Mouse (Mus musculus) midbrain, postnatal 0 days (tissue): ENCODE data around the gene Hcn2. TPM values are rescaled to one million over a fixed set of nuclear protein-coding genes. Genes with fewer than 3 reads are reported as not detected.
A peak's percentile ranks its signal among the peaks of the same experiment; 100 is the strongest.

Experiments
- ATAC-seq: fragments of 200-750 bp; cut with Nextera tagmentation; 2 replicates; pipeline ENCODE4 v1.8.0; 2017; ENCODE audit warnings: moderate number of reproducible peaks, mild to moderate bottlenecking, moderate TSS enrichment, moderate library complexity; ENCODE audit not compliant: low FRiP score
- DNase-seq: peaks from one replicate; pipeline ENCODE4 v3.0.0-alpha.2; 2015; ENCODE audit warnings: low spot score
- H3K27ac ChIP-seq: fragments of 300-500 bp; sonication (generic); 2 replicates; pipeline ENCODE4 v1.5.1; 2014; ENCODE audit warnings: low read depth, mild to moderate bottlenecking, low read length, mixed read lengths
- H3K27me3 ChIP-seq: fragments of 300-500 bp; sonication (generic); 2 replicates; pipeline ENCODE4 v1.6.1; 2014; ENCODE audit warnings: low read length, control low read depth, mixed read lengths; ENCODE audit not compliant: insufficient read depth
- H3K36me3 ChIP-seq: fragments of 300-500 bp; sonication (generic); 2 replicates; pipeline ENCODE4 v1.6.1; 2014; ENCODE audit warnings: low read length, control low read depth, mixed read lengths; ENCODE audit not compliant: insufficient read depth
- H3K4me1 ChIP-seq: fragments of 300-500 bp; sonication (generic); 2 replicates; pipeline ENCODE4 v1.6.1; 2014; ENCODE audit warnings: mild to moderate bottlenecking, control low read depth, antibody characterized with exemption, low read length, mixed read lengths; ENCODE audit not compliant: insufficient read depth
- H3K4me2 ChIP-seq: fragments of 300-500 bp; sonication (generic); 2 replicates; pipeline ENCODE4 v1.6.1; 2014; ENCODE audit warnings: low read depth, mild to moderate bottlenecking, low read length, mixed read lengths; ENCODE audit not compliant: poor library complexity, severe bottlenecking
- H3K4me3 ChIP-seq: fragments of 300-500 bp; sonication (generic); 2 replicates; pipeline ENCODE4 v1.5.1; 2014; ENCODE audit warnings: low read depth, mild to moderate bottlenecking, low read length, moderate library complexity
- H3K9ac ChIP-seq: fragments of 300-500 bp; sonication (generic); replicated peaks from 2 replicates; pipeline ENCODE4 v1.6.1; 2014; ENCODE audit warnings: mild to moderate bottlenecking, low read length, moderate library complexity, mixed read lengths; ENCODE audit not compliant: poor library complexity, severe bottlenecking
- H3K9me3 ChIP-seq: fragments of 300-500 bp; sonication (generic); 2 replicates; pipeline ENCODE4 v1.6.1; 2016; ENCODE audit warnings: low read length, control low read depth
- CTCF ChIP-seq: IDR thresholded peaks from 2 replicates; pipeline ENCODE4 v1.5.1; 2016; ENCODE audit warnings: antibody characterized with exemption, mild to moderate bottlenecking
- WGBS: fragments of 180-500 bp; shearing (Covaris S2); extraction: QIAGEN DNeasy Blood & Tissue Kit; methylation state at CpG from one replicate; pipeline ENCODE4 v1.1.7; 2014; 5-methylcytosine and 5-hydroxymethylcytosine counted together
- polyA plus RNA-seq: library from polyadenylated mRNA; unstranded; fragments of >200 nt; fragmentation: Nextera tagmentation; extraction: Ambion mirVana; gene quantifications from 2 replicates; pipeline ENCODE4 v1.2.1, GENCODE M21; 2015
- total RNA-seq: library from RNA; depleted of rRNA; stranded (reverse); fragments of >200 nt; gene quantifications from 2 replicates; pipeline ENCODE4 v1.2.3, GENCODE M21; 2014

Gene Hcn2
- total and polyA plus RNA-seq, 2 experiments from 2014 or later: 5.0 to 66.1 TPM

DNA sequence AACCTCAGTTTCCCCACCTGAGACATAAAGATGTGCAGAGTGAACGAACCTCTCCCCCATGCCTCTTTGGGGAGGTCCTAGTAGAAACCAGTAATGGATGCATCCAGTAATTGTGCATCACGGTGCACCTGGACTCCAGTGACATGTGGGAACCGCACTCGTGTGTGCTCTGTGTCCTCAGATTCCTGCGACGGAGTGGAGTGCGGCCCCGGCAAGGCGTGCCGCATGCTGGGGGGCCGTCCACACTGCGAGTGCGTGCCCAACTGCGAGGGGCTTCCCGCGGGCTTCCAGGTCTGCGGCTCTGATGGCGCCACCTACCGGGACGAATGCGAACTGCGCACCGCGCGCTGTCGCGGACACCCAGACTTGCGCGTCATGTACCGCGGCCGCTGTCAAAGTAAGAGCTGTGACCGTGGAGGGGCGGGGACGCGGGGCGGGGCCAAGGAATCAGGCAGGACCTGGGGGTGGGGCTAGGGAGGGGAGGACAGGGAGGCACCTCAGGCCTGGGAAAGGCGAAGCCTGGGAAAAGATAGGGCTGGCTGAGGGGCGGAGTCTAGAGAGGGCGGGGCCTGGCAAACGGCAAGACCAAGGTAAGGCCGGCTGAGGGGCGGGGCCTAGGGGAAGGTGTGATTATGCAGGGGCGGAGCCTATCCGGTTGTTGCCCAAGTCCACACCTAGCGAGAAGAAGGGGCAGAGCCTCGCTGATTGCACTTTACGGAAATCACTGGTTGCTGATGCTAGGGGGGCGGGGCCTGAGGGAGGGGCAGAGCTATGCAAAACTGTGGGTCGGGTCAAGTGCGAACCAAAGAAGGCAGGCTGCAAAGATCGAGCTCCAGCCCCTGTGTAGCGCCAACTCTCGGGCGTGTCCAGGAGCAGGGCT lies 63.6 kb downstream of the Hcn2 start:
- H3K4me3 ChIP-seq: peak overlapping the region; percentile 50
- H3K4me2 ChIP-seq: peak overlapping the region; percentile 78
- 2% methylated on average over 55 of the region's 55 CpGs for WGBS
- peaks cover 12% of the 10 kb centered on the region; the same call in 1 of the 2 replicates for H3K27me3 ChIP-seq
- H3K27ac ChIP-seq: peak overlapping the region; percentile 51; the same call in 1 of the 2 replicates
- no peaks in the 10 kb centered on the region for H3K9me3 ChIP-seq
- DNase-seq: peak; percentile 95
- peak; percentile 89 for TF ChIP-seq CTCF
- ATAC-seq: peak; percentile 93
- no peaks in the 10 kb centered on the region for H3K36me3 ChIP-seq
- peak overlapping the region; percentile 45 for H3K9ac ChIP-seq
- H3K4me1 ChIP-seq: no peaks in the 10 kb centered on the region; the same call in 1 of the 2 replicates

DNA sequence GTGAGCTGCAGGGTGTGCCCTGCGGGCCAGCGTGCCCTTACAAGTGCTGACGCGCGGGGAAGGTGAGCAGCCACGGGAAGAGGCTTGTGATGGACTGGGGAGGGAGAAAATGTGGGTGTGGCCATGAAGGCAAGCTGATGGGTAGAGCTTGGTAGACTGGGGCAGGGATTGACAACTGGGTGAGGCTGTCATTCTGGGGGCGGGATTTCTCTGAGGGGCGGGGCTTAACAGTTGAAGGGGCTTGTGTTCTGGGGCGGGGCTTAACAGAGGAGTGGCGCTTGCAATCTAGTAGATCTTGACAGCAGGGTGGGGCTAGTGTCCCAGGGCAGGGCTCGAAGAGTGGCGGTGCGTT lies 64.2 kb downstream of the Hcn2 start:
- no peak for TF ChIP-seq CTCF
- peaks cover 12% of the 10 kb centered on the region; the same call in 1 of the 2 replicates for H3K27me3 ChIP-seq
- no peak overlapping the region for H3K27ac ChIP-seq
- 2% methylated on average over 13 of the region's 13 CpGs for WGBS
- H3K4me1 ChIP-seq: no peaks in the 10 kb centered on the region; the same call in 1 of the 2 replicates
- DNase-seq: peak; percentile 67
- peak overlapping the region; percentile 78 for H3K4me2 ChIP-seq
- H3K9me3 ChIP-seq: no peaks in the 10 kb centered on the region
- H3K9ac ChIP-seq: peak overlapping the region; percentile 45
- no peaks in the 10 kb centered on the region for H3K36me3 ChIP-seq
- peak; percentile 71 for ATAC-seq
- H3K4me3 ChIP-seq: peak overlapping the region; percentile 50

DNA sequence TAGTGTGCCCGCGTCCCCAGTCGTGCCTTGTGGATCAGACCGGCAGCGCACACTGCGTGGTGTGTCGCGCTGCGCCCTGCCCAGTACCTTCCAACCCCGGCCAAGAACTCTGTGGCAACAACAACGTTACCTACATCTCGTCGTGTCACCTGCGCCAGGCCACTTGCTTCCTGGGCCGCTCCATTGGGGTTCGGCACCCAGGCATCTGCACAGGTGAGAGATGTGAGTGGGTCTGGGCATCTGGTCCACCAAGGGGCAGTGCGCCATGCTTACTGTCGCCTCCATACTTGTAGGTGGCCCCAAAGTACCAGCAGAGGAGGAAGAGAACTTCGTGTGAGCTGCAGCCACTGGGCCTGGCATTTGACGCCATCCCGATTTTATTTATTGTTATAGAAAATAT lies 64.7 kb downstream of the Hcn2 start:
- H3K4me3 ChIP-seq: peak overlapping the region; percentile 50
- H3K4me1 ChIP-seq: no peaks in the 10 kb centered on the region; the same call in 1 of the 2 replicates
- ATAC-seq: no peak
- DNase-seq: no peak
- no peak overlapping the region for H3K27ac ChIP-seq
- peak overlapping the region; percentile 78 for H3K4me2 ChIP-seq
- peaks cover 12% of the 10 kb centered on the region; the same call in 1 of the 2 replicates for H3K27me3 ChIP-seq
- H3K9me3 ChIP-seq: no peaks in the 10 kb centered on the region
- no peaks in the 10 kb centered on the region for H3K36me3 ChIP-seq
- H3K9ac ChIP-seq: peak overlapping the region; percentile 45; the same call in 1 of the 2 replicates
- TF ChIP-seq CTCF: no peak
- 34% methylated on average over 21 of the region's 21 CpGs for WGBS

DNA sequence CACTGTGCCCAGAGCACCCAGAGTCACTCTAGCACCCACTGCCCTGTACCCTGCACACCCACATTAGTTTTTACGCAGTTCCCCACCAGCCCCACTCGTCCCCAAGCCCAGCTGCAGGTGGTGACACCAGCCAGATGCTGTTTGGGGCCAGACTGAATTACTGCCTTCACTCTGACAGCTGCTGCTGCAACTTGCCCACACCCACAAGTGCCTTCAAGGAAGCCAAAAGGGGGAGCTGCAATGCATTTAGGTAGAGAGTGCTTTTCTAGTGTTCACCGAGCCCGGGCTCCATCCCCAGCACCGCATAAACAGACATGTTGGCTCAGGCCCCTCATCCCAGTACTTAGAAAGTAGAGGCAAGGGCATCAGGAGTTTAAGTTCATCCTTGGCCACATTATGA lies 65.5 kb downstream of the Hcn2 start:
- H3K9ac ChIP-seq: no peak overlapping the region
- no peak overlapping the region for H3K4me3 ChIP-seq
- H3K4me1 ChIP-seq: no peaks in the 10 kb centered on the region; the same call in 1 of the 2 replicates
- DNase-seq (no peak), ATAC-seq (no peak)
- H3K27me3 ChIP-seq: peaks cover 7% of the 10 kb centered on the region; the same call in 1 of the 2 replicates
- H3K27ac ChIP-seq: no peak overlapping the region
- no peak overlapping the region for H3K4me2 ChIP-seq
- WGBS: 63% methylated on average over 5 of the region's 5 CpGs
- no peaks in the 10 kb centered on the region for H3K9me3 ChIP-seq
- TF ChIP-seq CTCF: no peak
- H3K36me3 ChIP-seq: no peaks in the 10 kb centered on the region

DNA sequence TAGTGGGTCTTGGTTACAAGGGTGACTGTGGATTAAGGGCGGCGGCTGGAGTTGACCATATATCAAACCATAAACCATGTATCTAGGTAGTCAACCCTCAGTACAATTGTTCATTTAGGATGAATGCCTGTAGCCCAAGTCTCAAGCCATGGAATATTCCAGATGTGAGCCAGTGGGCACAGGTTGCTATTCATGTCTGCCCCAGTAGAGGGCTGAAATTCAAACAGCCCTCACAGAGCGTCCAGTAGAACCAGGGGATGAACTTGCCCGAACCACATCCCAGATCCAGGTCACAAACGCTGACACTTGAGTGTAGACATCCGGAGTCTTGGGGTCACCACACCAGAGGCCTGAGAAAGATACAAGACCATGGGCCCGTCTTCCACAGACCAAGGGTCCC lies 66.6 kb downstream of the Hcn2 start:
- ATAC-seq (no peak), DNase-seq (no peak)
- WGBS: 68% methylated on average over 7 of the region's 7 CpGs
- Histone ChIP-seq H3K27ac (no peak overlapping the region), H3K27me3 (no peaks in the 10 kb centered on the region), H3K4me1 (no peaks in the 10 kb centered on the region; the same call in 1 of the 2 replicates), H3K36me3 (no peaks in the 10 kb centered on the region), H3K4me2 (no peak overlapping the region), H3K9ac (no peak overlapping the region), H3K9me3 (no peaks in the 10 kb centered on the region), H3K4me3 (no peak overlapping the region)
- TF ChIP-seq CTCF: peak; percentile 59
